Mouse (Mus musculus) kidney, postnatal 0 days (tissue): ENCODE measurements around the gene Hrc. TPM values are rescaled to one million over a fixed set of nuclear protein-coding genes. Genes with fewer than 3 reads are reported as not detected.

Source experiments
- ATAC-seq: fragments of 200-750 bp; cut with Nextera tagmentation; replicated peaks from 2 replicates; pipeline ENCODE4 v1.8.0; 2017; ENCODE audit warnings: low read depth, moderate number of reproducible peaks, moderate TSS enrichment, moderate library complexity; ENCODE audit not compliant: low FRiP score
- DNase-seq: peaks from one replicate; pipeline ENCODE4 v3.0.0-alpha.2; 2016; ENCODE audit warnings: low spot score
- H3K27ac ChIP-seq: fragments of 300-500 bp; sonication (generic); 2 replicates; pipeline ENCODE4 v1.5.1; 2014; ENCODE audit warnings: mild to moderate bottlenecking
- H3K27me3 ChIP-seq: fragments of 300-500 bp; sonication (generic); 2 replicates; pipeline ENCODE4 v1.6.1; 2014; ENCODE audit warnings: low read length, mixed read lengths; ENCODE audit not compliant: insufficient read depth
- H3K36me3 ChIP-seq: fragments of 300-500 bp; sonication (generic); 2 replicates; pipeline ENCODE4 v1.6.1; 2014; ENCODE audit warnings: low read length, mixed read lengths; ENCODE audit not compliant: insufficient read depth
- H3K4me1 ChIP-seq: fragments of 300-500 bp; sonication (generic); replicated peaks from 2 replicates; pipeline ENCODE4 v1.6.1; 2014; ENCODE audit warnings: antibody characterized with exemption, low read length, mixed read lengths; ENCODE audit not compliant: insufficient read depth
- H3K4me2 ChIP-seq: fragments of 300-500 bp; sonication (generic); 2 replicates; pipeline ENCODE4 v1.6.1; 2014; ENCODE audit warnings: mild to moderate bottlenecking, low read length, moderate library complexity, mixed read lengths
- H3K4me3 ChIP-seq: fragments of 300-500 bp; sonication (generic); replicated peaks from 2 replicates; pipeline ENCODE4 v1.5.1; 2014; ENCODE audit warnings: low read depth, low read length
- H3K9ac ChIP-seq: fragments of 300-500 bp; sonication (generic); 2 replicates; pipeline ENCODE4 v1.6.1; 2014; ENCODE audit warnings: low read depth, low read length
- H3K9me3 ChIP-seq: fragments of 300-500 bp; sonication (generic); replicated peaks from 2 replicates; pipeline ENCODE4 v1.6.1; 2016; ENCODE audit warnings: low read length, inconsistent platforms, mixed read lengths
- CTCF ChIP-seq: IDR thresholded peaks from 2 replicates; pipeline ENCODE4 v1.5.1; 2016; ENCODE audit warnings: antibody characterized with exemption, low read depth, mild to moderate bottlenecking, moderate library complexity
- WGBS: fragments of 180-500 bp; shearing (Covaris S2); extraction: QIAGEN DNeasy Blood & Tissue Kit; methylation state at CpG from one replicate; pipeline ENCODE4 v1.1.7; 2014; 5-methylcytosine and 5-hydroxymethylcytosine counted together
- polyA plus RNA-seq: library from polyadenylated mRNA; unstranded; fragments of >200 nt; fragmentation: Nextera tagmentation; extraction: Ambion mirVana; gene quantifications from 2 replicates; pipeline ENCODE4 v1.2.1, GENCODE M21; 2015

The Hrc gene
- polyA plus RNA-seq, 1 experiment from 2014 or later = 0.75 TPM

DNA sequence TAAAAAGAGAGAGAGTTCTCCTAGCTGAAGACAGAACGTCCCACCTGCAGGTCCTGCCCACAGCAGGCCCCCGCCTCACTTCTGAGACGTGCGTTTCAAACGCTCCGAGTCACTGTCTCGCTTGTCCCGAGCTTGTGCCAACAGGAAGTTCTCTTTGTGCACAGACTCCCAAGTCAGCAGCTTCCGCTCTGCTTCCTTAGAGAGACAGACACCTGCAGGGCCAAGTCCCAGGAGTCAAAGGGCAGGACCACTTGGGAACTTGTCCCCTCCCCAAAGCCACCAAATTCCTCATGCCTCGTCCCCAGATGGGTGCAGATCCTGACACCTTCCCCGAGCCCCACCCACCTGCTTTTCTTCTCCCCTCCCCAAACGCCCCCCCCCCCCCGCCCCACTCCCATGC lies 30.2 kb upstream of the Hrc start:
- Histone ChIP-seq H3K9me3 (no peaks in the 10 kb centered on the region), H3K27ac (no peak overlapping the region), H3K4me2 (peak overlapping the region; percentile 28), H3K9ac (no peak overlapping the region), H3K36me3 (peaks cover 10% of the 10 kb centered on the region; the same call in 1 of the 2 replicates), H3K4me1 (no peaks in the 10 kb centered on the region; the same call in 1 of the 2 replicates), H3K27me3 (no peaks in the 10 kb centered on the region), H3K4me3 (no peak overlapping the region)
- DNase-seq = no peak
- ATAC-seq = peak; percentile 33
- 24% methylated on average over 12 of the region's 13 CpGs for WGBS
- no peak for TF ChIP-seq CTCF

DNA sequence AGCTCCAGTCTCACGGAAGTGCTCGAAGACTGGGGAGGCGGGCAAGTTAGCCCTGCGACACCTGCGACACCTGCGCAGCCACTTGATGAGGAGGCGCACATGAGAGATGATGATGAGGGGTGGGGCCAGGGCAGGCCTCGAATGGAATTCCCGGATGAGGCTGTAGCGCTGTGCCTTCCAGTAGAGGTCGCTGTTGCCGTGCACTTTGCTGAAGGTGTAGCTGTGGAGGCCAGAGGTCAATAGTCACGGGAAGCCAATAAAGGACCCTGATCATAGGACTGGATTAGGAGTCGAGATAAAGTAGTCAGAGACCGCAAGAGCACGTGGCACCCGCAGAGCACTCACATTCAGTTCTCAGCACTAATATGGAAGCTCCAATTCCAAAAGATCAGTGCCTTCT lies 29.8 kb upstream of the Hrc start:
- Histone ChIP-seq H3K4me2 (peak overlapping the region; percentile 28), H3K9ac (no peak overlapping the region), H3K27me3 (no peaks in the 10 kb centered on the region), H3K4me1 (no peaks in the 10 kb centered on the region; the same call in 1 of the 2 replicates), H3K27ac (no peak overlapping the region), H3K36me3 (peaks cover 10% of the 10 kb centered on the region; the same call in 1 of the 2 replicates), H3K9me3 (no peaks in the 10 kb centered on the region), H3K4me3 (no peak overlapping the region)
- ATAC-seq (peak; percentile 68), DNase-seq (peak; percentile 80)
- WGBS = 13% methylated on average over 17 of the region's 17 CpGs
- peak; percentile 89 for TF ChIP-seq CTCF

DNA sequence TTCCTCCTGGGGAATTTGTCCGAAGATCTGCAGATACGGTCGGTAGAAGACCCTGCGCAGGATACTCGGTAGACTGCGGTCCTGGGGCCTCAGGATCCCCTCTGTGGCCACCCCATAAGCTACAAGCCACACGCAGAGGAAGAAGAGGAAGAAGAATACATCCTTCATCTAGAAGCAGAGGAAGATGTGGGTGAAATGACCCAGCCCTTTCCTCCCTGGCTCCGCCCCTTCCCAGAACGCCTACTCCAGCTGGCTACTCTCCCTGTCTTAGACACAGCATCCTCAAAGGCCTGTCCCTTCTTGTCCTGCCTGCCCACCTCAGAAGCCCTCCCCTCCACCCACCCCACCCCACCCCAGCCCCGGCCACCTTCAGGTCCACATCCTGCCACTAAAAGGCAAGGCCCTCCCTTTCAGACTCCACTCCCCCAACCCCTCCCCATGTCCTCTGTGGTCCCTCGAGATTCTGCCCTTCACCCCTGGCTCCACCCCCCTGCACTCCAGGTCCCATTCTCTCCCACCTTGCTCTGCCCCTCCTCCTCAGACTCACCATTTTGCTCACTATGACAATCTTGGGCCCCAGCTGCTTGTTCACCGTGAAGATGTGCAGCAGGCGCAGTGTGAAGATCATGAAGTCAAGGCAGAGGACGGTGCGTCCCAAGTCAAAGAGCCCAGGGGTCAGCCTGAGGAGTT lies 26.4 kb upstream of the Hrc start:
- Histone ChIP-seq H3K4me3 (no peak overlapping the region), H3K4me1 (no peaks in the 10 kb centered on the region; the same call in 1 of the 2 replicates), H3K4me2 (no peak overlapping the region), H3K27me3 (no peaks in the 10 kb centered on the region), H3K27ac (no peak overlapping the region), H3K9ac (no peak overlapping the region), H3K36me3 (0 out of 2 replicates have a peak, but pooled peaks cover 3% of the 10 kb centered on the region), H3K9me3 (no peaks in the 10 kb centered on the region)
- TF ChIP-seq CTCF = no peak
- no peak for ATAC-seq
- no peak for DNase-seq
- WGBS = 66% methylated on average over 15 of the region's 15 CpGs

DNA sequence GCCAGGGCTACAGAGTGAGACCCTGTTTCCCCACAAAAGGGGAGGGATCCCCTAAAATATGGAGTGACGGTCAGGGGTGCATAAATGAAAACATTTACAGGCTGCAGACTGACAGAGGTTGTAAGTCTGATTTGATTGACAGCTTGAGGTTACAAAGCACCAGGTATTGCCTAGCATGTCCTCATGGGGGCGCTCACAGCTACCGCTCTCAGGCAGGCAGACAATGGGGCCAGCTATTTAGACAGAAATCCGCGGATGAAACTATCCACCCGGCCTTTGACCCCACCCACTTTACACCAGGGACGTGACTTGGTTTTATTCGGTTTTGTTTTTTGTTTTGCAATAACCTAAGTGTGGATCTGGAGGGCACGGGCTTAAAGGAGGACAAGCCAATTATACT lies 25.6 kb upstream of the Hrc start:
- ATAC-seq = no peak
- 20% methylated on average over 9 of the region's 9 CpGs for WGBS
- peak; percentile 74 for DNase-seq
- Histone ChIP-seq H3K27me3 (no peaks in the 10 kb centered on the region), H3K9me3 (no peaks in the 10 kb centered on the region), H3K4me2 (no peak overlapping the region), H3K36me3 (0 out of 2 replicates have a peak, but pooled peaks cover 3% of the 10 kb centered on the region), H3K9ac (no peak overlapping the region), H3K27ac (no peak overlapping the region), H3K4me3 (no peak overlapping the region), H3K4me1 (peaks cover 2% of the 10 kb centered on the region; the same call in 1 of the 2 replicates)
- peak; percentile 73 for TF ChIP-seq CTCF

DNA sequence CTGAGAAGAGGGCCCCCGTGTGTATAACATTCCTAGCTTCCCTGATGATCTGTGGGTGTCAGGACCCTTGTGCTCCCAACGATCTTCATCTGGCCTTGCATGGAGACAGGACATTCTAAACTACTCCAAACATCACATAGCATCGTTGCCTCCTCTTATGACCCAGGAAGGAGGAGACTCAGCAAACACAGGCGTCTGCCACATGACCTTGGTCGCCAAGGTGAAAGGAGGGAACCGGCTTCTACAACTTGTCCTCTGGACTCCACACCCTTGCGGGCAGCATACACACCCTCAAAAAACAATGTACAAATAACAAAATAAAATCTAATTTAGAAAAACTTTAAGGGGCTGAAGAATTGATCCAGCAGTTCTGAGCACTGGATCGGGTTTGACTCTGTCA lies 23.1 kb upstream of the Hrc start:
- TF ChIP-seq CTCF = no peak
- Histone ChIP-seq H3K4me1 (0 out of 2 replicates have a peak, but pooled peaks cover 3% of the 10 kb centered on the region), H3K9ac (no peak overlapping the region)

DNA sequence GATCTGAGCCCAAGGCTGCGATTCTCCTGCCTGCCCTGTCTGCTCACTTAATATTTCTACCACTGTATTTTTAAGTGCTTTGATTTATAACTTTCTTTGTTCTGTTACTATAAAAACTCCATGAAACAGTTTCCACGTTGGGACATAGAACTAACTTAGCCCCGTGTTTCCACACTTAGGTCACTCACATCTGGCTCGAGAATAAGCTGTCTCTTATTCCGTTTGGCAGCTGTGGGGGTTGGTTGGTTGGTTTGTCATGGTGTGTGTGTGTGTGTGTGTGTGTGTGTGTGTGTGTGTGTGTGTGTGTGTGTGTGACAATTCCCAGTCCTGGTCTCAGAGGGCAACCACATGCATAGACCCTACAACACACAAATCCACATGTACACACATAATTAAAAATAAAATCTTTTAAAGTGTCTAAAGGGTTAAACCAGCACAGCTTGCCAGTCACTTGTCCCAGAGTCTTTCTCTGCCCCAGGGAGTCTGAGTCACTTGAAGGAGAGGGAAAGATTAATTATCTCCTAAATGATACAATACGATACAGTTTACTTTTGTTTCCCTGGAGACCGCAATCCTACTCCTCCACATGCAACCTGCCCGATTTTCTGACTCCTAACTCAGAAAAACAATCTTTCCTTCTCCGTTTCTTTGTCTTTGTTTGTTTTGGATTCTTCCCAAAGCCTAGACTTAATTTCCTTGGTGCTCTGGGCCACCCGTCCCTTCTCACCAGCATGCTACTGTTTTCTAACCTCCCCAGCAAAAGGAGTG lies 22.2 kb upstream of the Hrc start:
- Histone ChIP-seq H3K4me1 (0 out of 2 replicates have a peak, but pooled peaks cover 3% of the 10 kb centered on the region), H3K27ac (peak overlapping the region; percentile 37; the same call in 1 of the 2 replicates), H3K4me3 (no peak overlapping the region), H3K36me3 (0 out of 2 replicates have a peak, but pooled peaks cover 6% of the 10 kb centered on the region), H3K9me3 (no peaks in the 10 kb centered on the region), H3K9ac (no peak overlapping the region), H3K27me3 (no peaks in the 10 kb centered on the region), H3K4me2 (peak overlapping the region; percentile 9; the same call in 1 of the 2 replicates)
- 9% methylated on average over 10 of the region's 10 CpGs for WGBS
- TF ChIP-seq CTCF = no peak
- ATAC-seq = no peak
- DNase-seq = peak; percentile 92

More for the DNA sequence above, 23.1 kb upstream of the Hrc start:
- 24% methylated on average over 8 of the region's 8 CpGs for WGBS
- Histone ChIP-seq H3K27me3 (no peaks in the 10 kb centered on the region), H3K9me3 (no peaks in the 10 kb centered on the region), H3K4me2 (no peak overlapping the region), H3K27ac (no peak overlapping the region), H3K36me3 (0 out of 2 replicates have a peak, but pooled peaks cover 3% of the 10 kb centered on the region), H3K4me3 (no peak overlapping the region)
- DNase-seq (peak; percentile 29), ATAC-seq (no peak)
